Mouse (Mus musculus): ENCODE measurements around the gene Tcf23.
A peak's percentile ranks its signal among the peaks of the same experiment; 100 is the strongest.
"Not testable (repeated sequence)": the region's sequence is repeated elsewhere in the genome, so short reads cannot be mapped to it uniquely, and the experiment has no call there.

Tcf23 gene

DNA sequence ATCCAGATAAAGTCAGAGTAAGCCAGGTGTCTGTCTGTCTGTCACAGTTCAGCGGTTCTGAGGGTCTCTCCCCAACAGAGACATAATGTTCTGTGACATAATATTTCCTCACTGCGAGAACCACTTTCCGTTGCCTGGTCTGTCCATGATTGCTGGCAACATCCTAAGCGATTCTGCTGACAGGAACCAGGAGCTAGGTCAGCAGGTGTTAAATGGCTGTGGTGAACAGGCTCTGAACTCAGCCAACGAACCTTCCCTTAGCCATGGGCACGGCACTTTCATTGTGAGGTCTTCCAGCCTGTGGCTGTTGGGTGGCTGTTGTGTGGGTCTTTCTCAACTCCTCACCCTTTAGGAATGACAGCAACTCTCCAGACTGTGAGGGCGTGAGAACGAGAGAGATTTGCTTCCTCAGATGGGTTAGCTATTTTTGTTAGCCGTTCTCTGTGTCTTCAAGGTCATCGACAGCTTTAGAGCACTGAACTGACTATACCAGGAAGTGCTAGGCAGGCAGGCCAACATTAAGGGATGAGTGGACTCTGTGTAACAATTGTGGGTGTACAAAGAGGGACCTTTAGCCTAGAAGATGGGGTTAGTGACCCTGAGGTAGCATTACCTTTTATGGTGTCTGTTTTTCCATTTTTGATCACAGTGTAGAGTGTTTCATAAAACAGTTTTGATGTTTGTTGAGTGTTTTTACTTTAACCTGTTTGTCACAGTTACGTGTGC lies 26.6 kb downstream of the Tcf23 start:
- no peak for DNase-seq (ENCODE audit: low read depth, low spot score)

- DNase-seq (ENCODE audit: low read depth, low spot score), result peak; percentile 58
These were observed 29.8 kb downstream of the Tcf23 start for GRCm38 (mm10) chr5:30998306-30998705.

GRCm38 (mm10) chr5:30999324-30999723 lies 30.9 kb downstream of the Tcf23 start:
- no peak for DNase-seq (ENCODE audit: low read depth, low spot score)

- DNase-seq (ENCODE audit: low read depth, low spot score), result peak; percentile 17
These were observed 31.7 kb downstream of the Tcf23 start for GRCm38 (mm10) chr5:31000122-31000521.

- no peak for DNase-seq (ENCODE audit: low read depth, low spot score)
These were observed 32.5 kb downstream of the Tcf23 start for GRCm38 (mm10) chr5:31000993-31001392.

GRCm38 (mm10) chr5:31001560-31001959 lies 33.1 kb downstream of the Tcf23 start:
- no peak for DNase-seq (ENCODE audit: low read depth, low spot score)

DNA sequence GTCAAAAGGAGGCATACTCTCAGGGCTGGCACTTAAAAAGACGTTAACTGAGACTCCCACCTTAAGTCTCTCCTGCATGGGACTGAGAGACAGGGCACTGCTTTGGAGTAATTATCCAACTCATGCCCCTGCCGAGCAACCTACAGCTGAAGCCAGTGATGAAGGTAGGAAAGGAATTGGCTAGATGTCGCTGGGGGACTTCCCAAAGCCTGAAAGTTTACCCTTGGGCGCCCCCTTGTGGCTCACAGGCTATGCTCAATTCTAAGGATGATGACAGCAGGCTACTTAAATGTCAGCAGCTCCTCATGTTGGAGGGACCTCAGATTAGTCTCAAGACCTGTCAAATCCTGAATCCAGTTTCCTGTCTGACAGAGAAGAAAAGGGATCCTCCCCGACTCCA lies 35.7 kb downstream of the Tcf23 start:
- DNase-seq (ENCODE audit: low read depth, low spot score), result peak; percentile 91

- DNase-seq (ENCODE audit: low read depth, low spot score), result no peak
These were observed 44.3 kb downstream of the Tcf23 start for GRCm38 (mm10) chr5:31012737-31013136.

DNA sequence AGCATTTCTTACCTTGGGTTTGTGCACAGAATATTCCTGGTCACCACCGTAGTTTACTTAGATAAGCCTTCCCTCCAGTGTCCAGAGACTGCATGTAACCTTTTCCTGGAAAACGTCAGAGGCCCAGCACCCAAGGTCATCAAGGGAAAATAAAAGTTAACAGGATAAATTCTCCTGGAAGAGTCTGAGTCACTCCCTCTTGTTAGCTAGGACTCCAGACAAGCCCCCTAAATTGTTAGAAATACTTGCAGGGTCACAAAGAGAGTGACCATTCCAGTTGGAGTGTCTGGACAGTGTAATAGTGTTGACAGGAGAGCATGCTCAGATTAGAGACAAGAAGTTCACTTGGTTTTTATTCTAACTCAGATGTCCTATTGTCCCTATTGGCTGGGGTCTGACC lies 47.5 kb downstream of the Tcf23 start:
- no peak for DNase-seq (ENCODE audit: low read depth, low spot score)

DNA sequence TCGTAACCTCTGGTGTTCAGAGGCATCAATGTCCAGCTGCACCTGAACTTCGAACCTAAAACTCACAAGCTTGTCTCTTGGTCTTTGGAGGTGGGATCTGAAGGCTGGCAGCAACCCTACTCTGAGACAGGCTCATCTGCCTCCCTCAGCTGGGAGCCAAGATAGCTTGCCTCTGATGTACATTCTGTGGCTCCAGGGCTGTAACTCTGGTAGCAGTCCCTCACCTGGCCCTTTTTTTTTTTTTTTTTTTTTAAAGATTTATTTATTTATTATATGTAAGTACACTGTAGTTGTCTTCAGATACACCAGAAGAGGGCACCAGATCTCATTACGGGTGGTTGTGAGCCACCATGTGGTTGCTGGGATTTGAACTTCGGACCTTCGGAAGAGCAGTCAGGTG lies 53.3 kb downstream of the Tcf23 start:
- DNase-seq (ENCODE audit: low read depth, low spot score), result not testable (repeated sequence)

GRCm38 (mm10) chr5:31022690-31023089 lies 54.2 kb downstream of the Tcf23 start:
- no peak for DNase-seq (ENCODE audit: low read depth, low spot score)

- peak; percentile 20 for DNase-seq (ENCODE audit: low read depth, low spot score)
These were observed 54.8 kb downstream of the Tcf23 start for GRCm38 (mm10) chr5:31023254-31023653.

DNA sequence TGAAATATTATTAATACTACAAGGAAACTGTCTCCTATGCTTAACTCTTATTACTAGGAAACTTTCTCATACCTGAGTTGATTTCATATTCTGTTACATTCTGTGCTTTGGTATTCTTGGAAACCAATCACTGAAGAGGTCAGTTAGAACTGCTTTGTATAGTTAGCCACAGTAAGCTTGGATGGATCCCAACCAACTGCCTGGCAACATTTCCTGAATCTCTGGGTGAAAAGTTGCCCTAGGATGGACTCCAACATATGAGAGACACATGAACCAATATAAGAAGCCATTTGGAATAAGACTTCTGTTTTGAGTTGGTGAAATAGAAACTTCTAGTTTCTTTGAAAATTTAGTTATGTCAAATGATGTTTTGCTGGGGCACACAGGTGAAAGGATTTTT lies 56.2 kb downstream of the Tcf23 start:
- no peak for DNase-seq (ENCODE audit: low read depth, low spot score)

Data from mesoderm, embryonic 11.5 days (tissue).